Mouse (Mus musculus) retina, embryonic 14.5 days (tissue): ENCODE data around the gene Rnh1.
A peak's percentile ranks its signal among the peaks of the same experiment; 100 is the strongest.

Experiments
- DNase-seq: peaks from one replicate; pipeline ENCODE4 v3.0.0-alpha.2; 2015; ENCODE audit warnings: low spot score

Gene Rnh1

GRCm38 (mm10) chr7:141172116-141173006, at the start of gene Rnh1:
Gene Rnh1, minus strand, starts transcription at chr7:141172857.
- peak; percentile 95 for DNase-seq

DNA sequence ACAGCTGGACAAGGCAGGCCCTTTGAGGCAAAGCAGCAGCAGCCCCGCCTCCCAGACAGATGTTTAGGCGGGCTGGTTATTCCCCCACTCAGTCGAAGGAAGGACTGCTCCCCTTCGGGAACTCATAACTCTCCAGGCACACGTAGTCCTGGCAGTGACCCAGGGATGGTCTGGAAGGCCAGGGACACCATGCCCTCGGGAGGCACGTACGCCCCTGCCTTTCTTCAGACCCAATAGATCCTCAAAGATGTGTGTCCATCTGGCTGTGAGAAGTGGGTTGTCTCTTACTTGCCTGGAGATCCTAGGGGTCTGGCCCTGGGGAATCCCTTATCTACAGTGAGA, 49.4 kb upstream of the Rnh1 start:
- no peak for DNase-seq

DNA sequence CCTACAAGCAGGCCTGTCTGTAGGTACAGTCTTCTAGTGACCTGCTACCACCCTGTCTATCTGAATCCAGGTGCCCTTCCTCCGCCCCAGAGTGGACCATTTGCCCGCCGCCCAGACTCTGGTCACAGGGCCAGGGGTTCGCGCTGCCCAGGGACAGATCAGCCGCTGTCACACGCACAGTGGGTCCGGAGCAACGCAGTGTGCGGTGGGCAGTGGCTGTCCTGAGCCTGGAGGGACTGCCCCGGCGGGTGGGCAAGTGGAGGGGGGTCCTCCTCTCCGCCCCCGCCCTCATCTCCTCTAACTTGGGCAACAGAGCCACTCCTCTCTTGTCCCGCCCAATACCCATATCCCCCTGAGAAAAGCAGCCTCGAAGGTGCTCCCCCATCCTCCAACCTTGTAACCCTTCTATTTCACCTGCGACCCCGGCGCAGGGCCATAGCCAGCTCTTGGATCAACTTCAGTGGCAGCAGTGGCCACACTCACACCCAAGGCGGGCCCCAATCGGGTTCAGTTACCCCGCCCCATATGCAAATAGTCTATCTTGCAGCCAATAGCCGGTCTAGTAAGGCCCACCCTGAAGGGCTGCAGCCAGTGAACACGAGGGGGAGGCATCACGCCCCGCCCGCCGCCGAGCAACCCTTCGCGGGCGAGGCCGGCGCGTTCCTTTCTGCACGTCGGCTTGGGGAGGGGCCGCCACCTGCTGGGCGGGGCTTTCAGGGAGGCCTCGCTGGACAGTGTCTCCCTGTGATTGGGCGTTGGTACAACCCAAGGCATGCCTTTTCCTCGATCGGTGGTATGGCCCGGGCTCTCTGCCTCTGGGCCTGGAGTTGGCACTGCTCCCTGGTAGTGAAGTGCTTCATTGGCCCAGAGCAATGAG, 48.8 kb upstream of the Rnh1 start:
- DNase-seq: peak; percentile 99

GRCm38 (mm10) chr7:141220377-141220776, 47.7 kb upstream of the Rnh1 start:
- no peak for DNase-seq

GRCm38 (mm10) chr7:141219558-141220099, 47.0 kb upstream of the Rnh1 start:
- no peak for DNase-seq

DNA sequence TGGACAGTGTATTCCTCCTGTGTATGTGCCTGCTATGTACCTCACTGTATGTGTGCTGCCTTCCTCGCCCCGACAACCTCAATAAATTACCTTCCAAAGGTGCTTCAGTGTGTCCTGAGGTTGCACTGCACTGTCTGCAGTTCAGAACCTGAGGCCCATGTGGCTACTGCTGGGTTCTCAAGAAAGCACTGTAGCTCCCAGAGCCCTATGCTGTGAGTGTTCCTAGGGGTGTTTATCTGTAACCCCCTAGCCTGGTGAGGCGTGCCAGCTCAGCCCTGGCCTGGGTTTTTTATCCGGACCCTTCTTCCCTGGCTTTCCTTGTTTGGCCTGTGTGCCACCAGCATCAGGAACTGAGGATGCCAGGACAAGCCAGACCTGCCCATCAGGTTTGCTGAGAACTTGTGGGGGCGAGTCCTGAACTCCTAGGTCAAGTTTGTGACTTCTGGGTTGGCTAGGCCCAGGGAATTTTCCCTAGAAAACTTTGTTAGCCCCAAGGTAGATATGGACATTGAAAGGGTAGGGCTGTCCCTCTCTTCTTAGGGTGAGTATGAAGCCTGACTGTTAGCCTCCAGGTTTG, 46.0 kb upstream of the Rnh1 start:
- DNase-seq: no peak

DNA sequence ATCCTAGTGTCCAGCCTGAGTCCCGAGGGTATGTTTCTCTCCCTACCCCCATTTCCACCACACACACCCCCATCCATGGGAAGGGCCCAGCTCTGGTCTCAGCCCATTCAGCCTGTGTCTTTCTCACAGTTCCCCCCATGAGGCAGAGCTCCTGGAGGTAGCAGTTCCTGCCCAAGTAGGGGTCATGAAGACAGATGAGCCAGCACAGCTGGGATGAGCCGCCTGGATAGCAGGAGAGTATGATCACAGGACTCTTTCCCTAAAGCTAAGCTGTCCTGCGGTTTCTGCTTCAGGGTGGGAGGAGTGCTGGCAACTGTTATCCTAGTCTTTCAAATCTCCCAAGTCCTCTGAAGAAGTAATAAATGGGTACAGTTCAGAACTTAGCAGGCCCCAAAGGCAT, 45.5 kb upstream of the Rnh1 start:
- DNase-seq: no peak

DNA sequence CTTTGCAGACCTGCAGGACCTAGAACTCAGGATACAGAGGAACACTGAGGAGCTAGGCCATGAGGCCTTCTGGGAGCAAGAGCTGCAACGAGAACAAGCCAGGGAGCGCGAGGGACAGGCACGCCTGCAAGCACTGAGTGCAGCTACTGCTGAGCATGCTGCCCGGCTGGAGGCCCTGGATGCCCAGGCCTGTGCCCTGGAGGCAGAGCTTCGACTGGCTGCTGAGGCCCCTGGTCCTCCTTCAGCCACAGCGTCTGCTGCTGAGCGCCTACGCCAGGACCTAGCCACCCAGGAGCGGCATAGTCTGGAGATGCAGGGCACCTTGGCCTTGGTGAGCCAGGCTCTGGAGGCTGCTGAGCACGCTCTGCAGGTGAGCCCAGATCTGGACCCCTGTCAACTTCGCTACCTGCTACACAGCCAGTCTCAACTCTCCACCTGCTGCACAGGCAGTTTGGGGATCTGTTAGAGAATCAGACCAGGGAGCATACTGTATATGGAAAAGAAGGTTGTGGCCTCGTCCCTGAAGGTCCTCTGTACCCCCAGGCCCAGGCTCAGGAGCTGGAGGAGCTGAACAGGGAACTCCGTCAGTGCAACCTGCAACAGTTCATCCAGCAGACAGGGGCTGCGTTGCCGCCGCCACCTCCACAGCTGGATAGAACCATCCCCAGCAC, 44.8 kb upstream of the Rnh1 start:
- DNase-seq: no peak

- DNase-seq: no peak
Measured at GRCm38 (mm10) chr7:141216894-141217293, 44.2 kb upstream of the Rnh1 start.

DNA sequence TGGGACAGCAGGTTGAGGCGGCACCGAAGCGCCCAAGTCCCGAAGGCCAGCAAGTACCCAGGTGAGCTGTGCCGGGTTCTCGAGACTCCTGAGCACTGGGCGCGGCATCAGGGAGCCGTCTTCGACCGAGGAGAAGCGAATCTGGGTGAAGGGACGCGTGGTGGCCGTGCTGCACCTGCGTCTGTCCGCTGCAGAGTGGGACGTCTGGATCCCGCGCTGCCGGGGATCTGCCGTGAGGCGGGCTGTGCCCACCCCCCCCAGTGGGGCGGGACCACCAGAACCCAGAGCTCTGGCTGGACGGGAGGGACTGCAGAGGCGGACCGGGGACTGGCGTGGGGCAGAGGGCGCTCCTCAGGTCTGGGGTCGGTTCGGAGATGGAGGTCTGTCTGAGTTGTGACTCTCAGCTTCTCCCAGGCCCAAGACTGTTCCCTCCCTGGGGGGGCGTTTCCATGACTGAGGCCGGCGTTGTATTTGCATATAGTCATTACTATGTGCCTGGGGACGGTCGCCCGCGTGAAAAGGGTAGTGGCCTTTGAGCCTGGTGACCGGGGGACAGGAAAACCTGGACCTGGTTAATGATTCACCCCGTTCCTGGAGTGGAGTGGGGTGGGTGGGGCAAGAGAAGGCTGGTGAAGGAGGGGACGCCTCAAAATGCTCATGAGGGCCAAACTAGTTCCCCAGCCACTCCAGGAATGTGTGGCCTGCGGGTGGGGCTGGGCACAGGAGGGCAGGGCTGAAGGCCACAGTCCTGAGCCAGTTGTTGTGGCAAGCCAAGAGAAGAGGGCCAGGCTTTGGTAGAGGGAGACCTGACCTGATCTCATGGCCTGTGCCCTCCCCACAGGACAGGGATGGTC, 43.5 kb upstream of the Rnh1 start:
- DNase-seq: no peak

DNA sequence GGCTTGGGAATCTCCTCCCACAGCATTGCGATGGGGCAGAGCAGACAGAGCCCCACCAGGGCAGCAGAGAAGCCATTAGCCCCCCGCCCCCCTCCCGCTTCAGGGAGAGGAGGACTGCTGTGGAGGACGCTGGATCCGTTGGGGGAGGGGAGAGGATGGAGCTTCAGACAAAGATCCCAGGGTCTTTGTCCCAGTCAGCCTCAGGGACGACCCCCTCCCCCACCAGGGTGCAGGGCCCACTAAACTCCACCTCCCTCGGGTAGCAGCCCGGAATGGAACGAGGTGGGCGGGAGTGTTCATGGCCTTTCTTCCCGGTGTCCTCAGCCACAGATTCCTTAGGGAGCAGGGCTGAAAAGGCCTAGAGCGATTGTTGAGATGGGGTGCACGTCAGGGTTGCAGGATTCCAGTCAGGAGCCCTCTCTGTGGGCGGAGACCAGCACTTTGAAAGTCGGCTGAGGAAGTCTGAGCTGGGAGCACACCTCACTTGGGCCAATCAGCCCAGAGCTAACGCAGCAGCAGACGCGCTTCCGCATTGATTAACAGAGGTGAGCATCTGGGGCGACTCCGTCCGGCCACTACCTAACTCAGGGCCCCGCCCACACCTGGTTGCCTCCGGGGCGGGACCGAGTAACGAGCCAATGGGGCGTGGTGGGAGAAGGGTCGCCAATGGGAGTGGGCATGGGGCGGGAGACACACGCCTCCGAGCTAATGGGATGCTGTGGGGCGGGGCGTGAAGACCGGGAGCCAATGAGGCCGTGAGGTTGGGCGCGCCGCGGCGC, 42.6 kb upstream of the Rnh1 start, which contains the start of gene Rassf7:
Gene Rassf7 (plus strand): TSS at position 760 of the 779 bp plus-strand sequence.
- peak; percentile 94 for DNase-seq

GRCm38 (mm10) chr7:141214310-141214709, 41.7 kb upstream of the Rnh1 start:
- DNase-seq: no peak

DNA sequence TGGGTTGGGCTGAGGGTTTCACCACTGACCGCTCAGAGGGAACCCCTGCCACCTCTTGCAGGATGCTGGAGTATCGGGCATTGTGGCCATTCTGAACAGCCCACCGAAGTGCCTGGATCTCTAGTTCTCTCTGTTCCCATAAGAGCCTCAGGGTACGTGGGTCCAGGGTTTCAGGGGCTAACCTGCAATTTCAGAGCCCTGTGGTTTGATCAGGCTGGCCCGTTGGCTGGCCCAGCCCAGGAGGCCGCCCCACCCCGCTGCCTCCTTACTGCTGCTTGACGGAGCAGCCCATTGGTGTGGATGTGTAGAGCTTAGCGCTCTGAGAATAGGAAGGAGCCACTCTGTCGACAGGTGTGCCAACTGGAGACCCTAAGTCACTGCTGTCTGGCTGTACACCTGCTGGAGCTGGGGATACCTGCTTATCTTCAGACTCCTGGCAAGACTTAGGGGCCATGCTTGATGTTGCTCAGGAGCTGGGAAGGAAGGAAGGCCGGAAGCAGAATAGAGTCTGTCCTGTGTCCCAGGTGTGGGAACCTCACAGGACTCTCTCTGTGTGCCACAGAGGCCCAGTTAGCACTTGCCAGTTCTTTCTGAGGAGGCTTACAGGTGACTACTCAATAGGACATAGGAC, 41.1 kb upstream of the Rnh1 start, which contains the start of gene Lmntd2:
Gene Lmntd2 (minus strand): TSS at position 476 of the 631 bp plus-strand sequence.
- DNase-seq: no peak

DNA sequence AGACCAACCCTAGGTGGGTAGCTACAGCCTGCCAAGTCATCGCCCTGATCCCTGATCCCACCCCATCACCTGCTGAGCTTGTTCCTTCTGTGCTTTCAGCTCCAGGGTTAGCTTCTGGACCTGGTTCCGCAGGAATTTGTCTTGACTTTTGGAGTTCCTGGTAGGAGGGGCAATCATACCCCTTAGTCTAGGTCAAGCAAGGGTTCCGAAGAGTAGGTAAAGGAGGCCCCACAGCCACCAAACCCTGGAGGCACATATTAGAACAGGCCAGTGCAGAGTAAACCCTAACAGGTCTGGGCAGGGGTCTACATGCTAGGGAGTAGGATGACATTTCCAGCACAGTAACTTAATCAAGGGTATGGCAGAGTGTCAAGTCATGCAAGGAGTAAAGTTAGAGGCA, 40.5 kb upstream of the Rnh1 start:
- DNase-seq: no peak

- DNase-seq: no peak
Measured at GRCm38 (mm10) chr7:141210606-141211131, 38.0 kb upstream of the Rnh1 start.

DNA sequence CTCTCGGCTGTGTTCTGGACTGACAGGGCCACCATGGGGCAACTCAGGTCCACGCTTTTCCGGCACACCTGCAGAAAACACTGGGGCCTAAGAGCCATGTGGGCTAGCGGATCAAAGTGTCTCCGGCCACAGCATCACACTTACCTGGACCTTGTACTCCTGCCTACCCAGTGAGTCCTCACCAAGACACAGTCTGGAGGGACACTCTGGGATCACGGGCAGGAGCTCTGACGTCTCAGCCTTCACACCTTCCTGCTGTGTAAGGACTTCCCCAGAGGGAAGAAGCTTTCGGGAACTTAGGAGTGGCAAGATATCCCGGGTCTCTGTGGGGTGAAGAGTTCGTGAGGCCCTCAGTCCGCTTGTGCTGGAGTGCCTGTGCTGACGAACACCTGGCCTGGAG, 37.5 kb upstream of the Rnh1 start:
- DNase-seq: no peak

DNA sequence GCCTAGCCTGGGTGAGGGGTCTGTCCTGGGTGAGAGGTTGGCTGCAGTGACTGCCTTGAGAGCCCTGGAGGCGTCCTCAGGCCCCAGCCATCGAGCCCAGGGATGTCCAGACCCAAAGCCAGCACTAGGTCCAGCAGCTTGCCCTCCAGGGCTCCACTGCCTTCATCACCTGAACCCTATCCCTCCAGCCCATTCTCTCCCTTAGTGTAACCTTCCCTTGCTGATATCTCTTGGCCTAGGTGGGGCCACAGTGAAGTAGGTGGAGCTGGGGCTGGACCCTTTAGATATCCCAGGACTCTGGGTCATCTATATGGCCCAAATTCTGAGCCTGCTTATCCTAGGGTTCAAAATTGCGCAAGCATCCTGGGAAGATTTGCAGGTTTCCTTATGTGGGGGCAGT, 36.9 kb upstream of the Rnh1 start:
- no peak for DNase-seq

- no peak for DNase-seq
Measured at GRCm38 (mm10) chr7:141206182-141206937, 33.7 kb upstream of the Rnh1 start.
